Mouse (Mus musculus): ENCODE results near the gene Fat2.

The Fat2 gene

DNA sequence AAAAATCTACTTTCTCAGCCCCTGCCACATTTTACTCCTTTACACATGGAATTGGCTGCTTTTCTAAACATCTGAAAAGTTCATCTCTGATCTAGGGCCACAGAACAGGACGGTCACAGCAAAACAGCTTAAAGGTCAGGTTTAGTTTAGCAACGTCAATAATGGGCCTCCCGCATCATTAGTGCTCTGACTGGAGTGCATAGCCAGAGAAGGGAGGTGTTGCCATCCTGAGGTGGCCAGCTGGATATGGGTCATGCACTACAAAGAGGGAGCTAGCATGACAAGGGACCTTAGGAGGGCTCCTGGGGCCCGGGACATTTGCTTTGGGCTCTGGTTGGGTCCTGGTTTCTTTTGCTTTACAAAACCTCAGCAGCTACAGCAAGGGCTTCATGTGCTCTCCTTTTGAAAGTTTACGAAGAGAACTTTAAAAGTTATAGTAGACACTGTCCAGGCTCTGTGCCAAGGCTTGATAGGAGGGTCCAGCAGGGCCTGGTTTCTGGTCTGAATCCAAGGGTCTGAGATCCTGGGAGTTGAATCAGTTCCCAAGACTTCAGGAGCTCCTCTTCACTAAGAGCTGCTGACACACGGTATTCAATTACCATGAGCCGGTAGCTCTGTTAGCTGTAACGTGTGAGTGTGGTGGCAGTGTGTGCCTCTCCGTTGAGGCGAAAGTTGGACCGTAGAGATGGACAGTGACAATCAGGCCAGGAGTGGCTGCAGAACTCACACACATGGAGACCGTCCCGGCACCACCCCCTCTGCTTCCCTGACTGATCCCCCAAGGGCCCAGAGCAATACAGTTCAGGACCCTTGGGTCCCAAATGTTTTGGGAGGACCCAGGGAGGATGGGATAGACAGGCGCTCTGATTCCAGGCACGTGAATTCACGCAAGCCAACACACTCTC is 6.2 kb downstream of the Fat2 start:
- DNase-seq, result peak; percentile 11

DNA sequence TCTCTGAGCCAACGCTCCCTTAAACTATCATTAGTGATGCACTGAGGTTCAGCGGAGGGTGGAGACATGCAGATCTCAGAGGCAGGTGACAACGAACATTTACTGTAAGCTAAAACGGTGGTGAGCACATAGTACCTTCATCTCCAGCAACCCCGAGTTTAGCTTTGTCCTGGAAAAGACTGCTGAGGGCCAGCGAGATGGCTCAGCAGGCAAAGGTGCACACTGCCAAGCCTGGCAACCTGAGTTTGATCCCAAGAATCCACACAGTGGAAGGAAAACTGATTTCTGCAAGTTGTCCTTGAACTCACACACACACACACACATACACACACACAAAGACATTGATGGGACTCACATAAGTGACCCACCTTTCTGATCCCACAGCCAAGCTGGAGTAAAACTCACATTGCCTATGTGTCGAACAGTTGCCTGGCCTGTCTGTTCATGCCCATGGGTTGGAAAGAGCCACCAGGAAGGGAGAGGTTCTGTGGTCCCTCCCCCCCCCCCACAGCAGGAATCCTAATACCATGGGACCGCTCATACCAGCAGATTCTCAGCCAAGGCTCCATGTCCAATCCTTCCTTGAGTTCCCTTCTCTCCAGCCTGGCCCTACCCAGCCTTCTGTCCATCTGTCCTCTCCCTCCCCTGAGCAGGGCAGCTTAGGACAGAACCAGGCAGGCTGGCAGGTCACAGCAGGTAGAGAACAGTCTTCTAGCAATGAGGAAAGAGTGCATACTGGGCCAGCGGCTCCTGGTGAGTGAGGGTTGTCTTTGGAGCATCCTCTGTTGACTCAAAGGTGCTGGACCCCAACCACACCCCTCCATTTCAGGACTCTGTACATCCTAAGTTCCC is 8.6 kb downstream of the Fat2 start:
- no peak for DNase-seq

DNA sequence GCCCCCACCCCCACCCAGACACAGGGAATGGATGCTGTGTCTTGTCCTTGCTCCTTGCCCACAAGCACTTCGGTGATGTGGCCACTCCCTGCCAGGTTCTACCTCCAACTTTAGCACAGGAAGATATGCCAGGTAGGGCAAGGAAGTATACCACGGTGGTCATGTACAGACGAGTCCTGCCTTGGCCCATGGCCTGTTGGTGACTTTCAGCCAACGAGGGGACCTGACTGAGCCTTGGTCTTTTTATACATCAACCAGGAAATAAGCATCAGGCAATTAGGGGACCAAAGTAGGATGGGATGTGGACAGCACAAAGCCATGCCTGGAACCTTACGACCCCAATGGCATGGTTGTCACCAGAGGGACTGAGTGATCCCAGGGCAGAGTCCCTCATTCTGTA is 9.3 kb downstream of the Fat2 start:
- no peak for DNase-seq

DNA sequence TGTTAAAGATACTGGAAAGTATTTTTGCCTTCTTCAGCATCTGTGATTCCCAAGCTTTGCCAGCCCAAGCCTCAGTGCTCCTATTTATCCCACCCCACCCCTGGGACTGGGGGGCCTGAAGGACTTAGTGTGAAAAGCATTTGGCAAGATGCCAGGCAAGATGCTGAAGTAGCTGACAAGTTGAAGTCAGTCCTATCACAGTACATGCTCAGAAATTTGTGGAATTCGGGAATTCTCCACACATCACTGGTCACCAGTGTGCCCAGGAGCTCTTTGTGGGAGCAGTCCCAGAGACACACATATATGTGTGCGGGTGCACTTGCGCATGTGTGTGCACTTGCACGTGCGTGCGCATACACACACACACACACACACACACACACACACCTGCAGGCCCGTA is 10.2 kb downstream of the Fat2 start:
- peak; percentile 7 for DNase-seq

DNA sequence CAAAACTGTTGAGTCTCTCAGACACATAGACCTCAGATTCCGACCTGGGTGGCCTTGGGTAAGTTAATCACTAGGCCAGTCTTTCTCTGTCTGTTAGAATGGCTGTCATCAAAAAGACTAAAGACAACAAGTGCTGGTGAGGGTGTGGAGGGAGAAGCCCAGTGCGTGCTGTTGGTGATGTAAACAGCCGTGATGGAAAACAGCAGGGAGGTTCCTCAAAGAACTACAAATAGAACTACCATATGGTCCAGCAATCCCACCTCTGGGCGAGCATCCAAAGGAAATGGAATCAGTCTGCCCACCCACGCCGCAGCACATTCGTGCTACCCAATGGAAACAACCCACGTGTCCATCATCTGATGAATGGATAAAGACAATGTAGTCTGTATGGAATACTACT is 12.5 kb downstream of the Fat2 start:
- DNase-seq, result no peak

DNA sequence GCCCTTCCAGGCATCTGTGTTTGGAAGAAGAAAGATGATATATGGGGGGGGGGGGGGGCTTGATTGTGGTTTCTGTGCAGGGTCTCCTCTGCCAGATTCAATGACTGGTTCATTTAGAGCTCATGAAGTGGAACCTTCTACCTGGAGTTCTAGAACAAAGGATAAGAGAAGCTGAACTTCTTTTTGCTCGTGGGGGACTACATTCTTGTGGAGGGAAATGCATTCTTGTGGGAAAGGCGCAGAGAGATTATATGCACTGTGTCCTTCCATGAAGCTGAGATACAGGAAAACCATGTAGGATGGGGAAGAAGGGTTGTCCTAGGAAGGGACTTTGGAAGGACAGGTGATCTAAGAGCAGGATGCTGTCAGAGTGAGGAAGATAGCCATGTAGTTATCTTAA is 15.4 kb downstream of the Fat2 start:
- DNase-seq, result no peak

DNA sequence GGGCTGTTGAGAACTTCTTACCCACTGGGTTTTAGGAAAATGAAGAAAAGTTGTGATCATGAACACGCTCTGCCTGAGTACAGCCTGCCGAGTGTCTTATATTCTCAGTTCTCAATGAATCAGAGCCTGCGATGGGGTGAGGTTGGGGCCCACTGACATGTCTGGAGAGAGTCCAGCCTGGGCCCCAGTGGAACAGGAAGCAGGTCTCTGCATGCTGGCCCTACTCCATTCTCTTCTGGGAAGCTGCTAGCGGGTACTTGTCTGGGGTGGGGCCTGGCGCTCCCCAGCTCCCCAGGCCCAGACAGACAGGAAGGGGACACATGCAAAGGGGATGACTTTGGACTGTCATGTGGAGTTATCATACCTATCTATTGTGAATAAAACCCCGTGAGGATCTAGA is 20.4 kb downstream of the Fat2 start:
- no peak for DNase-seq

DNA sequence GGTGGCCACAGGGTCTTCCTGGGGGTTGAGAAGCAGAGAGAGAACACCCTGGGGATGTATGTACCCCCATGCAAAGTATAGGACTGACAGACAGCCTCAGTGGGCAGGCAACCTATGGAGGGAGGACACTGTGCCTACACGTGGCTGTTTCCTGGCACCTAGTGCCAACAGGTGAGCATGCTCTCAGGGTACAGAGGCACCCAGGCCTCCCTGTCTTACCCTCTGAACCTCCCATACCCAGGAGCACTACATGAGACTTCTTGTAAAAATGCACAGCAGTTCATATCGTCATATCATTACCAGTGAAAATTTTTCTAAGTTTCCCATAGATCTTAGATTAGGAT is 21.7 kb downstream of the Fat2 start:
- DNase-seq, result no peak

DNA sequence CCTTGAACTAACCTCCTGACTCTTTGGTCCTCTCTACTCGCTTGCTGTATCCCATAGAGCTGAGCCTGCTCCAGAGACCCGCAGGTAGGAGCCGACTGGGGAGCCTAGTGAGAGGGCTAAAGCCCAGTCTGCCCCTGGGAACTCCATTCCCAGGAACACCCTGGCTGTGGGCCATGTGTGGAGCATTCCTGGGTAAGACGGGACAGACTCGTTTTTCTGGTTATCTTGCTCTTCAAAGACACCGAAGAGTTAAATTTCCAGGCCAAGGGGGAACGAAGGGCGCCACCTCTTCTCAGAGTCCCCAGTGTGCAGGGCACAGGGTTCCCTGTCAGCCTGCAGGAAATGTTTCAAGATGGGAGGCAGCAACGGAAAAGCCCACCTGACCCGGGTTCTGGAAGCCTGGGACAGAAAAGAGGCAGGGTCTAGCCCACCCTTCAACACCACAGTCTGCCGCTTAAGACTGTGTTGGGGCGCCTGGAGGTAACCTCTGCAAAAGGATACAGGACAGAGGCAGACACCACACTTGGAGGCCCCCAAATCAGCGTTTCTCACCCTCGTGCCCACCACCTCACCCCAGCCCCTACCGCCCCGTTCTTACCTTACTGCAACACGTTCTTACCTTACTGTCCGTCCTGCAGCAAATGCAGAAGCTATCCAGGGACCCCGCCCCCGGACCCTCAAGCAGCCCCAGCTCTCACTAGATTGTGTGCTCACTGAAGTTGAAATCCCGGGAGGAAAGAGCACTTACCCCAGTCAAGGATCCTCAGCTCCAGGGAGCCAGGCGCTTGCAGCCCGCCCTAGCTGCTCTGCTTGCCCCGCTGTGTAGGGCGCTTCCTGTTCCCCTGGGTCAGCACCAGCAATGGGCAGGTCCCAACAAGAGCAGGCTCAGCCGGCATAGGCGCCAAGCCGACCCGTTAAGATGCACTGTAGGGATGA is 22.3 kb downstream of the Fat2 start:
- DNase-seq, result peak; percentile 50

DNA sequence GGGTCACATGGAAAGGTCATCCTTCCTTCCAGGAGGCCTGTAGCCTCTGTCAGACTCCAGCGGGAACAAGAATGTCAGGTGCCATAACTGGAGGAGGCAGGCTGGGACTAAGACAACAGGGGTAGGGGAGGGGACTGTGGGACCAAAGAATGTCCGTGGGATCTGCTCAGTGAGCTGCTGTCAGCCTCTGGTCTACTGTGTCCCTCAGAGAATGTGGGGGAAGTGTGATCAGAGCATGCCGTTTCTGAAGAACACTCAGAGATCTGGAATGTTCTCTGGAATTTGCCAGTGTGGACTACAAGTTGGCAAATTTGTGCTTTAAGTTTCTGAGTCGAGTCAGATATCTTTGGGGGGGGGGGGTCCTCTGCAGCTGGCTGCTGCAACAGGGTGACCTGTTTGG is 34.0 kb downstream of the Fat2 start:
- no peak for DNase-seq

DNA sequence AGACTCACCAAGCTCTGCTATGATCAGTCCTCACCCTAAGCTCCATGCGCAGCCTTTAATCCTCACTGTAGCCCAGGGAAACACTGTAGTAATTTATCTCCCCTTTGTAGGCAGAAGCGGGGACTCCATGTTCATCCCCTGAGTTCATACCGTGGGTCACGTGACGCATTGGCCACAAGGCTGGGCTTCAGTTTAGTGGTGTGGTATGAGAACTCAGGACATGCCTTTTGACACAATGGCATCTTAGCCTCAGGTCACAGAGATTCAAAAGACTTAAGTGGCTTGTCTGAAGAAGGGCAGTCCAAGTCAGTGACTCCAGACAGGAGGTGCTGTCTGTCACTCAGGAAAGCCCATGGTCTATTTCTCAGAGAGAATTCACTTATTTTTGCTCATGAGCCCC is 43.2 kb downstream of the Fat2 start:
- DNase-seq, result no peak

DNA sequence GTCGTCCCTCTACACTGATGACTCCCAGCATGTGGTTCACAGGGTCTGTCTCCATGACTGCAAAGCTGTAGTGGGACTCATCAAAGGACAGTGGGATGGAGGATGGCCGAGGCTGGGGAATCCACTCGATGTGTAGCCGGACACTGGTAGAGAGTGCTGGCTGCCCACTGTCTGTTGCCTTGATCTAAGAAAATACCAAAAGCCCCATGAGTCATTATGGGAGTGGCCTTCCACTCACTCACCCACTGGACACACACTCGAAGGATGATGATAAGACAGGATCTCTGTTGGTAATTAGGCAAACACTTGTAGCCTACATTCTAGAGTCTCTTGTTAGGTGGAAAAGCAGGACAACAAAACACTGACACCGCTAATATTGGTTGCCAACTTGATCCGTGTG is 44.5 kb downstream of the Fat2 start:
- no peak for DNase-seq

DNA sequence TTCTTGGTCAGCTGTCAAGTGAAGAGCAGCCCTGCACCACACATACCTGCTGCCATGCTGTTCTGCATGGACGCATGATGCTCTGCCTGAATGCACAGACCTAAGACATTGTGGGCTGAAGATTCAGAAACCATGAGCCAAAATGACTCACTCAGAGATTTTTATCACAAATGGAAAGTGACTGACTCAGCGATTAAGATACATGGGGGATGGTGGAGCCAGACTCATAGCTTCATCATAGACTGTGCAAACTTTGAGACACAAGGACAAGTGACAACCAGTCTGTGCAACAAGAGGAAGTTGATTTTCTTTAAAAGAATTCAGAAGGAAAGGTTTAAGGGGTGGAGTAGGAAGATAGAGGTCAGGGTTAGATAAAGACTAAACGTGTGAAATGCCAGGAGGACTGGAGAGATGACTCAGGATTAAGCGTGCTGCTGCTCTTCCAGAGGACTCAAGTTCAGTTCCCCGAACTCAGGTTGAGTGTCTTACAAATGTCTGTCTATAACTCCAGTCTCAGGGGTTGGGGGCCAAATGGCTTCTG is 46.4 kb downstream of the Fat2 start:
- DNase-seq, result no peak

DNA sequence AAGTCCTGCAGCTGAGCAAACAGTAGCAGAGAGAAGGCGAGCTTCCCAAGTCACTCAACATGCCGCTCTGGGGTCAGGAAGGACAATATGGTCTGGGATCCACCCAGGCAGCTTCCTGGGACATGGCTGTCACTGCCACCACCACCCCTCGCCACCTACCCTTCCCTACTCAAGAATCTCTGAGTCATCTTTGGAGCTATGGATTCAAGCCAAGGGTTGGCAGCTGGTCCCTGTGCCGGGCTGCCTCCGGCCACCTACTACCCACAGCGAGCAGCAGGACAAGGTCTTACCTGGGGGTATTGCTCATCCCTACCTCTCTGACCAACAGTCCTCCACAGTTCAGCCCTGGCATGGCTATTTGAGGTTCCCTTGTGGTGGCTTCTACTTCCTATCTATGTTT is 61.6 kb downstream of the Fat2 start:
- DNase-seq, result peak; percentile 14

DNA sequence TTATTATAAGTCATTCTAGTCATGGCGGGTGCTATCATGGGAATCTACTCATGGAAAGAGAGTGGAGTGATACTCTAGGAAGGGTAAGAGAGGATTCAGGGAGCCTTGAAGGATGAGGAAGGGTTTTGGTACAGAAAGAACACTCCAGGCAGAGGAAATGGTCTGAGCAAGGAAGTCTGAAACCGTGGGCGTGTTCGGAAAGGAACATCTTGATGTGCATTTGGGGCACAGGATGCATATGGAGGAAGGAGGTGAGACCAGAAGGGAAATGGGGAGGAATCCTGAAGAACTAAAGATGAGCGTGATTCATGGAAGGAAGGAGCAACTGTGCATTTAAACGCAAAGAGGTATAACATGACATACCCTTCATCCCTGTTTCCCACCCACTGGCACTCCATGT is 67.8 kb downstream of the Fat2 start:
- no peak for DNase-seq

DNA sequence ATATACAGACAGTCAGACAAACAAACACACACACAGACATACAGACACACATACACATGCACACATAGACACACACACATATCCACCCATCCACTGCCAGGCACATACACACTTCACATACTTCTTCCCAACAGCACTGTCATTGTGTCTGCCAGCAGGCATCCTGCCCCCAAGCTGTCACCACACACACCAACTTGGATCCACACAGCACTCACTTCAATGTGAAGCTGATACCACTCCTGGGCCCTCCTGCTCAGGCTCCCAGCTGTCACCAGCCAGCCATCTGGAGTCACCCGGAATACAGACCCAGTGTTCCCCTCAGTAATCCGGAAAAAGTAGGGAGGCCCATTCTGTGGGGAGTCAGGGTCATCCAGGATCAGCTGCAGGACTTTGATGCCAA is 70.7 kb downstream of the Fat2 start:
- DNase-seq, result no peak

DNA sequence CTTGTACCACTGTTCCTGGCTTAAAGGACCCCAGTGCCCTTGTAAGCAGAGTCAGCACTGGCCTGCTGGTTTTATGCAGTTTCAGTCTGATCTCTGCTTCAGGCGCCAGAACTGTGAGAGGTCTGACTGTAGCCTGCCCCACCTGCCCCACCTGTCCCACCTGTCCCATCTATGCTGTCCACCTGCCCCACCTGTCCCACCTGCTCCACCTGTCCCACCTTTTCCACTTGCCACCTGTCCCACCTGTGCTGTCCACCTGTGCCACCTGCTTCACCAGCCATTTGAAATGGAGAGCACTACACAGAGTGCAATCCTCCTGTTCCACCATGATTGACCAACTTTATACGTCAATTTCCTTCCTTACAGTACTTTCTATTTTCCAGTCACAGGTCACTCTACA is 72.0 kb downstream of the Fat2 start:
- no peak for DNase-seq

DNA sequence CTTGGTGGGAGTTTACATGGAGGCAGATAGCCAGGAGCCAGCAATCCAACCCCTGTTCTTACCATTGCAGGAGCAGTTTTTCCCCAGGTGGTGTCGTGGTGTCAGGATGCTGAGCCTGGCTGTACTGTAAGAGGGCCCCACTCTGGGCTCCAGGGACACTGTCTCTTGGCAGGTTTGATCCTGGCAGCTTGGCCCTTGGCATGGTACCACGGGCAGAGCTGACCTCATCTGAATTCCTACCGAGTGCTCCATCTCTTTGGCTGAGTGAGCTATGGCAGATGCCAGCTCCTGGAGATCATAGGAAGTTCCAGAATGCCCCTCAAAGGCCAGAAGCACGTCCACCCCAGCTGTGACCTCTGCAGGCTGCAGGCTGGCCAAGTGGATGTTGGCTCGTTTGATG is 74.4 kb downstream of the Fat2 start:
- DNase-seq, result no peak

DNA sequence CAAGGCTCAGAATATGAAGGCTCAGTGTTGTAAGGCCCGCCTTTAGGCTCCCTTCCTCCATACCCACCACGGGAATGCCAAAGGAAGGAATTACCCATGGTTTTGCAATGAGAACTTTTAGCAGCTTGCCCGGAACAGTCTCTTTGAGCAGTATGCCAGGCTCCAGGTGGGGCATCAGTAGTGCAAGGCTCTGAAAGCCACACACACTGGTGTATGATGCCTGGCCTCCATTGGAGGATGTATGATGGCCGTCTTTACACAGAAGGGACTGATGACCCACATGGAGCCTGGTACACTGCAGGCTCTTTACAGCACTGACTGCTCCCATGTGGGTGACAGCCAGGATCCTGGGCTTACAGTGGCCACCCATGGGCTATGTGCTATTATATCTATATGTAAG is 75.3 kb downstream of the Fat2 start:
- no peak for DNase-seq

DNA sequence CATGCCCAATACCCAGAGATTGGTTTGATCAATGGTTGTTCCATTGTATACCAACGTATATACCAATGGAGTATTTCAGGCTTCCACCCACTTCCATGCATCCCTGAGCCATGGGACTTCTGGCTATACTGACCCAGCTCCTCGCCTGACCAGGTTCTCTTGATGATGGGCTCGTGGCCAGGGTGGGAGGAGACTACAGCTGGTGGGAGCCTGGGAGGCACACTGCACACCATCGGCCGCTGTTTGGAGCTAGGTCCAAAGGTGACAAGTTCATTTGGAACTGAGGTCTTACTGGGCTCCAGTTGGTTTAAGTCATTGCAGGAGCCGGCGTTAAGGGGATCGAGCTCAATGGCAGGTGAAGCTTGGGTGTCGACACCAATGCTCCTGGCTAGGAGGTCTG is 83.0 kb downstream of the Fat2 start:
- DNase-seq, result no peak

DNA sequence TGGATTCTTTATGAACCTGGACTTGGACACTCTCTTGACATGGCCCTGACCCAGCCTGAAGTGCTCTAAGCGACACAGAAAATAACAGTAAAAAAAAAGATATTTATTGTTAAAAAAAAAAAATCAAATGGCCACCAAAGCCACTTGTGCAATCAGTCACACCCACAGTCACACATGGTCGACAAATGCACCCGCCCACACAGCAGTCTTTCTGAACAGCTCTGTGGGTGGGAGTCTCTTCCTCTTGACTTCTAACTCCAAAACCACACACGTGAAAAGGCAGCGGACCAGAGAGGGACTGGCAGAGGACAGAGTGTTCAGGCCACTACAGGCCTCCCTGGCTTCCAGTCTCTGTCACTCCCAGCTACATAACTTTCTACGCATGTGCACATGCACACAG is 85.8 kb downstream of the Fat2 start:
- no peak for DNase-seq

DNA sequence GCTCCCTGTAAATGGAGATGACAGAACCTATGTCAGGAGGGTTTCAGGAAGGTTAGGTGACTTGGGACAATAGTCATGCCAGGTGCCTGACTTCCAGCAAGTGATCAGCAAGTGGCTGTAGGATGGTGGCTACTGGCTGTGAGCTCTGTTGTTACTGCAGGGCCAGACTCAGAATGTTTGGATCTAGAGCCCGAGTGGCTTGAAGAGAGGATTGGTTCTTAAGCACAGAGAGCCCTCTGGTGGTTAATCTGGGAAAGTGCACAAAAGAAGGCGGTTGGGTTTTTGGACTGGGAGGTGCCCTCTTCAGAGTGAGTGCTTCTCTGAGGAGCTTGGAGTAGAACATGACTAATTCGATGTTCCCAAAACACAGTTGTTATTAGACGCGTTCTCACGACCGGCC is 95.8 kb downstream of the Fat2 start:
- DNase-seq, result peak; percentile 86

DNA sequence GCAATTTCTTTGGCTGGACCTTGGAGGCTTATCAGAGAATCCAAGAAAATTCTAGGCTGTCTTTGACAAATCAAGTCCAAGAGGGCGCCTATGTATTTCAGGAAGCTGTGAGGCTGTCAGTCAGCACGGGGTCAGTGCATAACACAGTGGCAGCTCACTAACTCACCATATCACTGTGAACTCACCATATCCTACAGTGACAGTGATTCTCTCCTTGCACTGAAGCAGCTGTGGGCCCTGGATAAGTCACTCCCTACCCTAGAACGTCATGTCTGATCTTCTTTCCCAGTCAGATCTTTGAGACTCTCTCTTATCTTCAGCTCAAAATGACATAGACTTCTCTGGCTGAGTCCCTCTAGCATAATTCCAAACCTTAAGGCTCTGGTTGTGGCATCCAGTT is 96.9 kb downstream of the Fat2 start:
- no peak for DNase-seq

Measured in lung, postnatal 10 days (tissue).